Mouse (Mus musculus): ENCODE results near the gene Pax8. TPM values are rescaled to one million over a fixed set of nuclear protein-coding genes. Genes with fewer than 3 reads are reported as not detected.

The Pax8 gene
- polyA plus RNA-seq, 1 experiment from 2014 or later = not detected

DNA sequence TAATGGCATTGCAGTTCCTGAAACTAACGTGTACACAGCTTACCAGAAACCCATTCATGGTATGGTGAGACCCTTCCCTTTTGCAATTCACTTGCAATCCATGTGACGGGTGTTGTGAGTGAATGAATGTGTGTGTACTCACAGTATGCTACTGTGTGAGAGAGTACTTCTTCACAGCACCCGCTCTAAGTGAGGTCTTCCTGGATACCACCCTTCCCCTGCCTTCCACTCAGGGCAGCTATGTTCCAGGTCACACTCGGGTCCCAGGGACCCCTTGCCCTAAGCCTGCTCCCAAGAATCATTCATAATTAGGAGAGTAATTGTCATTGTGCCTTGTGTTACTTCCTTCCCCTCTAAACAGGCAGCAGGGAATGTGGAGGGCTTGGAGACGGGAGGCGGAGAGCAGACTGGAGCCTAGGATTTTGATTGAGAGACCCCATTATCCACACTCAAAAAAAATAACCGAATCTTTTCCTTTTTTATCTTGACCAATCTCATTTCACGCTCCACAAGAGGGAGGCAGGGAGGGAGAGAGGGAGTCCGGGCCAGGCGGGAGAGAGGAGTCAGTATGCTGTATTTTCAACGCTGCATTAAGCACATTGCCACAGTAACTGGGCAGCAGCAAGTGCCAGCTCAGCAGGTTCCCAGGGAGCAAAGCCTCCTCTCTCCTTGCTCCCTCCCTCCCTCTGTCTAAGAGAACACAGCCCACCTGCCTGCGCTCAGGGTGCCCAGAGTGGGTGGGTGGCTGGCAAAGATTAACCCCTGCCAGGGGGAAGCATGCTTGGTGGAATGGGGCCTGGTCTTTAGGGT, 47.3 kb downstream of the Pax8 start:
- H3K9me3 ChIP-seq (ENCODE audit: control insufficient read depth, low read length) = no peaks in the 10 kb centered on the region
- WGBS = 51% methylated on average over 12 of the region's 12 CpGs
- no peaks in the 10 kb centered on the region for H3K27me3 ChIP-seq (ENCODE audit: control insufficient read depth, insufficient read depth, low read length)
- no peak overlapping the region for H3K27ac ChIP-seq (replicated peaks in 1 of 2; ENCODE audit: control insufficient read depth in 1 of 2, insufficient read depth in 1 of 2, low read depth in 2 of 2, low read length in 2 of 2)
- no peak overlapping the region for H3K4me3 ChIP-seq (ENCODE audit: control insufficient read depth in 1 of 2, insufficient read depth in 1 of 2, low read depth in 1 of 2, low read length in 2 of 2)
- H3K4me2 ChIP-seq (ENCODE audit: low read length) = no peak overlapping the region
- no peak overlapping the region for H3K9ac ChIP-seq (ENCODE audit: low read length)
- no peaks in the 10 kb centered on the region for H3K4me1 ChIP-seq (ENCODE audit: control insufficient read depth in 2 of 2, insufficient read depth in 2 of 2, low read length in 2 of 2)
- no peak for ATAC-seq (ENCODE audit: insufficient number of reproducible peaks, insufficient read depth, low FRiP score, low read depth)
- no peaks in the 10 kb centered on the region for H3K36me3 ChIP-seq (ENCODE audit: control insufficient read depth, insufficient read depth, low read length)

DNA sequence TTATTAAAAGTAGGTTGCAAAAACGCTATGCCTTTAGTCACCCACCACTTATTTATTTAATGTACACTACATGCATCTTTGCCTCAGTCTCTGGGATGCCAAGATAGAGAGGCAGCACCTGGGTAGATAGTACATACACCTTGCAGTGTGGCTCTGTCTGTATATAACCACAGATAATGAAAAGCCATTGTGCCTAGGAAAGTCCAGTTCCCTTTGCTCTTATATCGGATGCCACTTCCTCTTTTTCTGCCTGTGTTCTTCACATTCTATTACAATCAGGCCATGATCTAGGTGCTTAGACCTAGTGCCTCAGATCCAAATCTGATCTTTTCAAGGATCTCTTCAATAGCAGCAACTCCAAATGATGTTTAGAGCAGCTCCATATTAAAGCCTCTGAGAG, 49.8 kb downstream of the Pax8 start:
- no peaks in the 10 kb centered on the region for H3K36me3 ChIP-seq (ENCODE audit: control insufficient read depth, insufficient read depth, low read length)
- no peak overlapping the region for H3K4me2 ChIP-seq (ENCODE audit: low read length)
- no peak for ATAC-seq (ENCODE audit: insufficient number of reproducible peaks, insufficient read depth, low FRiP score, low read depth)
- H3K4me1 ChIP-seq (ENCODE audit: control insufficient read depth in 2 of 2, insufficient read depth in 2 of 2, low read length in 2 of 2) = no peaks in the 10 kb centered on the region
- no peak overlapping the region for H3K4me3 ChIP-seq (ENCODE audit: control insufficient read depth in 1 of 2, insufficient read depth in 1 of 2, low read depth in 1 of 2, low read length in 2 of 2)
- WGBS = 67% methylated on average over 2 of the region's 2 CpGs
- H3K9me3 ChIP-seq (ENCODE audit: control insufficient read depth, low read length) = no peaks in the 10 kb centered on the region
- no peak overlapping the region for H3K9ac ChIP-seq (ENCODE audit: low read length)
- no peak overlapping the region for H3K27ac ChIP-seq (replicated peaks in 1 of 2; ENCODE audit: control insufficient read depth in 1 of 2, insufficient read depth in 1 of 2, low read depth in 2 of 2, low read length in 2 of 2)
- no peaks in the 10 kb centered on the region for H3K27me3 ChIP-seq (ENCODE audit: control insufficient read depth, insufficient read depth, low read length)

DNA sequence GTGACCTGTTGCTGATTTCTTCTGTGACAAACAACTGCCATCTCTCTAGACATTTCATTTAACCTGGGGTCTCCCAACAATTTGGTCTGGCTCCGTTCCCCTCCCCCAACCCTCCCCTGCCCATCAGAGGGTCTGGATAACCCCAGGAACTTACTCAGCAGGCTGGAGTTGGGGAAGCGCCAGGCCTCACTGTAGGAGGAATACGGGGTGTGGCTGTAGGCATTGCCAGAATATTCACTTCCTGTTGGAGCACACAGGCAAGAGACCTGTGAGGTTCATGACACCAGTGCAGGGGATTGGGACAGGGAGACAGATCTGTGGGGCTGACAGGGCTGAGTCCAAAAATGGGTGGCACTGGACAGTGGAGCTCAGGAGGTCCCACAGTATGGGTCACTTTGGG, 52.6 kb downstream of the Pax8 start:
- no peak overlapping the region for H3K4me3 ChIP-seq (ENCODE audit: control insufficient read depth in 1 of 2, insufficient read depth in 1 of 2, low read depth in 1 of 2, low read length in 2 of 2)
- no peak overlapping the region for H3K27ac ChIP-seq (replicated peaks in 1 of 2; ENCODE audit: control insufficient read depth in 1 of 2, insufficient read depth in 1 of 2, low read depth in 2 of 2, low read length in 2 of 2)
- H3K4me1 ChIP-seq (ENCODE audit: control insufficient read depth in 2 of 2, insufficient read depth in 2 of 2, low read length in 2 of 2) = no peaks in the 10 kb centered on the region
- no peaks in the 10 kb centered on the region for H3K9me3 ChIP-seq (ENCODE audit: control insufficient read depth, low read length)
- no peak for ATAC-seq (ENCODE audit: insufficient number of reproducible peaks, insufficient read depth, low FRiP score, low read depth)
- H3K9ac ChIP-seq (ENCODE audit: low read length) = no peak overlapping the region
- H3K36me3 ChIP-seq (ENCODE audit: control insufficient read depth, insufficient read depth, low read length) = no peaks in the 10 kb centered on the region
- H3K4me2 ChIP-seq (ENCODE audit: low read length) = no peak overlapping the region
- H3K27me3 ChIP-seq (ENCODE audit: control insufficient read depth, insufficient read depth, low read length) = no peaks in the 10 kb centered on the region
- 54% methylated on average over 3 of the region's 3 CpGs for WGBS

DNA sequence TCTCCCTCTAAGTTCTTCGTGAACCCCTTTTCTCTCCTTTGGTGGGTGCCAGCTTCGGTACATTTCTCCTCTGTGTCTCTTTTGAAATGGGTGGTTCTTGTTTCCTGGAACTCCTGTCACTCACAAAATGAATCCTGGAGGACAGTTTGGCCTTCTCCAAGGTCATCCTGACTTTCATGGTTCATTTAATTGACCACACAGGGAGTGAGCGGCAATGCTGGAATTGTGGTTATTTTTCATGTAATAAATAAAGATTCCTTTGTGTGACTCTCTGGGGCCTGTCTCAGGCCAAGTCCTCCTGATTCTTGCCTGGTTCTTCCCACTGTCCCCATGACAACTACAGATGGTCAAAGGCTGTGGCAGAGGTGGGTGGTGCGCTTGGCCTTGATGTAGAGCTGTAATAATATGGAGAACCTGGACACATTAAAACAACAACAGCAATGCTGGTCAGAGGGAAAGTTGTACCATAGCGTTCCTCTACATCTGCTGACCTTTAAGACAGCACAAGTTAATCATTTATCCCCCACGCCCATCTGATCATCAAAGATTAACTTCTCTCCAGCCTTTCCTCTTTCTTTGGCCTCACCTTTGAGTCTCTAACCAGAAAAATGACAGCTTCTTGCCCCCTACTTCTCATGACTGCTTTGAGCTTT, 54.1 kb downstream of the Pax8 start:
- Histone ChIP-seq H3K27me3 (ENCODE audit: control insufficient read depth, insufficient read depth, low read length) (no peaks in the 10 kb centered on the region), H3K4me1 (ENCODE audit: control insufficient read depth in 2 of 2, insufficient read depth in 2 of 2, low read length in 2 of 2) (no peaks in the 10 kb centered on the region), H3K4me2 (ENCODE audit: low read length) (no peak overlapping the region), H3K9me3 (ENCODE audit: control insufficient read depth, low read length) (no peaks in the 10 kb centered on the region), H3K4me3 (ENCODE audit: control insufficient read depth in 1 of 2, insufficient read depth in 1 of 2, low read depth in 1 of 2, low read length in 2 of 2) (no peak overlapping the region), H3K27ac (replicated peaks in 1 of 2; ENCODE audit: control insufficient read depth in 1 of 2, insufficient read depth in 1 of 2, low read depth in 2 of 2, low read length in 2 of 2) (no peak overlapping the region), H3K9ac (ENCODE audit: low read length) (no peak overlapping the region), H3K36me3 (ENCODE audit: control insufficient read depth, insufficient read depth, low read length) (no peaks in the 10 kb centered on the region)
- no peak for ATAC-seq (ENCODE audit: insufficient number of reproducible peaks, insufficient read depth, low FRiP score, low read depth)
- 85% methylated on average over 6 of the region's 6 CpGs for WGBS

DNA sequence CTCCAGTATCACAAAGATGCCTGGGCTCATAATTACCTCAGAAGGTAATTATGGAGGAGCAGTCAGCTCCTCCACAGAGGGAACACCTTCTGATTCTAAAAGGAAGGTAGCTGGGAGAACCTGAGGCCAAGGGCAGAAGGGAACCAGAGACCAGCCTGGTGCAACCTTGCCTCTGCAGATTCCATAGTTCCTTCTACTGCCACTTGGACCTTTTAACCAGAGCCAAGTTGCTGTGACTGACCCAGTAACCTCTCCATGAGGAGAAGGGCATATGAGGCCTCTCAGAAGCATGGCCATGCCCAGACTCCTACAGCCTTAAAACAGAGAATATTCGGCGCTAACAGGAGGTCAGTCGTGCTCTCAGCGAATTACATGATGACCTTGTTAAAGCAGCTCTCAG, 57.8 kb downstream of the Pax8 start:
- WGBS = 70% methylated on average over 4 of the region's 4 CpGs
- Histone ChIP-seq H3K9ac (ENCODE audit: low read length) (no peak overlapping the region), H3K36me3 (ENCODE audit: control insufficient read depth, insufficient read depth, low read length) (no peaks in the 10 kb centered on the region), H3K4me2 (ENCODE audit: low read length) (no peak overlapping the region), H3K4me1 (ENCODE audit: control insufficient read depth in 2 of 2, insufficient read depth in 2 of 2, low read length in 2 of 2) (no peaks in the 10 kb centered on the region), H3K27me3 (ENCODE audit: control insufficient read depth, insufficient read depth, low read length) (no peaks in the 10 kb centered on the region), H3K9me3 (ENCODE audit: control insufficient read depth, low read length) (no peaks in the 10 kb centered on the region), H3K4me3 (ENCODE audit: control insufficient read depth in 1 of 2, insufficient read depth in 1 of 2, low read depth in 1 of 2, low read length in 2 of 2) (no peak overlapping the region), H3K27ac (replicated peaks in 1 of 2; ENCODE audit: control insufficient read depth in 1 of 2, insufficient read depth in 1 of 2, low read depth in 2 of 2, low read length in 2 of 2) (no peak overlapping the region)
- ATAC-seq (ENCODE audit: insufficient number of reproducible peaks, insufficient read depth, low FRiP score, low read depth) = no peak

DNA sequence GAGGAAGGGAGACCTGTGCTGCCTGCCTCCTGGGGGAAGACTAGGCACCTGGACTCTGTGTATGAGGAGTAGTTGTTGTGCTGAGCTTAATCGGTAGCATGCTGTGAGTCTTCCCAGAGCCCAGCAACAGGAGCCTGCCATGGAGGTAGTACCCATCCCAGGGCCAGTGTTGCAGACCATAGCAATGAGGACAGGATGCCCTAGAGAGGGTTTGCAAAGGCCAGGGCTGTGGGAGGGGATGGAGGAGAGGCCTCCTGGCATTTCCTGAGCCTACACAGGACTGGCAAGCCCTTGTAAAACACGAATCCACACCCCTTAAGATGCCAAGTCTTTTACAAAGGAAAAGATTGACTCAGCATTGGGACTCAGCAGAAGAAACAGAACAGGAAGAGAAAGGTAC, 58.3 kb downstream of the Pax8 start:
- no peak overlapping the region for H3K9ac ChIP-seq (ENCODE audit: low read length)
- WGBS = 10% methylated on average over 2 of the region's 2 CpGs
- no peak overlapping the region for H3K4me3 ChIP-seq (ENCODE audit: control insufficient read depth in 1 of 2, insufficient read depth in 1 of 2, low read depth in 1 of 2, low read length in 2 of 2)
- H3K36me3 ChIP-seq (ENCODE audit: control insufficient read depth, insufficient read depth, low read length) = no peaks in the 10 kb centered on the region
- ATAC-seq (ENCODE audit: insufficient number of reproducible peaks, insufficient read depth, low FRiP score, low read depth) = no peak
- H3K27ac ChIP-seq (replicated peaks in 1 of 2; ENCODE audit: control insufficient read depth in 1 of 2, insufficient read depth in 1 of 2, low read depth in 2 of 2, low read length in 2 of 2) = no peak overlapping the region
- H3K9me3 ChIP-seq (ENCODE audit: control insufficient read depth, low read length) = no peaks in the 10 kb centered on the region
- no peak overlapping the region for H3K4me2 ChIP-seq (ENCODE audit: low read length)
- no peaks in the 10 kb centered on the region for H3K27me3 ChIP-seq (ENCODE audit: control insufficient read depth, insufficient read depth, low read length)
- H3K4me1 ChIP-seq (ENCODE audit: control insufficient read depth in 2 of 2, insufficient read depth in 2 of 2, low read length in 2 of 2) = no peaks in the 10 kb centered on the region

DNA sequence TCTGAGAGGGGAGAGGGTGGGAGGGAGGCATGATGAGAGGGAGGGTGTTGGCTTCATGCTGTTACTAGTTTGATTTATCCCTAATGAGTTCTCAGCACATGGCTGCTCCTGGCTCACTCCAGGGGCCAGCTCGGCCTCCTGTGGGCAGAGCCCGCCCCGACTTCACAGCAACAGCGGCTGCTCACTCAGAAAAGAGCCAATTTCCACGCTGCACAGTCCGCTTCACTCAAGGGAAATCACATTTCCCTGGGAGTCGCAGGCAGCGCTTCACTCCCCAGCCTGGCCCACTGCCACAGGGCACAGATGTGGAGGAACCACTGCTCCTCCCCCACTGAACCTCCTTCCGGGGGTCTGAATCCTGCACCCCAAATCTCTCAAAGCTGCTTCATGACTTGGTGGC, 58.7 kb downstream of the Pax8 start:
- H3K9me3 ChIP-seq (ENCODE audit: control insufficient read depth, low read length) = no peaks in the 10 kb centered on the region
- H3K27me3 ChIP-seq (ENCODE audit: control insufficient read depth, insufficient read depth, low read length) = no peaks in the 10 kb centered on the region
- ATAC-seq (ENCODE audit: insufficient number of reproducible peaks, insufficient read depth, low FRiP score, low read depth) = no peak
- no peaks in the 10 kb centered on the region for H3K4me1 ChIP-seq (ENCODE audit: control insufficient read depth in 2 of 2, insufficient read depth in 2 of 2, low read length in 2 of 2)
- H3K4me3 ChIP-seq (ENCODE audit: control insufficient read depth in 1 of 2, insufficient read depth in 1 of 2, low read depth in 1 of 2, low read length in 2 of 2) = no peak overlapping the region
- H3K9ac ChIP-seq (ENCODE audit: low read length) = no peak overlapping the region
- no peaks in the 10 kb centered on the region for H3K36me3 ChIP-seq (ENCODE audit: control insufficient read depth, insufficient read depth, low read length)
- no peak overlapping the region for H3K4me2 ChIP-seq (ENCODE audit: low read length)
- WGBS = 12% methylated on average over 9 of the region's 9 CpGs
- H3K27ac ChIP-seq (replicated peaks in 1 of 2; ENCODE audit: control insufficient read depth in 1 of 2, insufficient read depth in 1 of 2, low read depth in 2 of 2, low read length in 2 of 2) = no peak overlapping the region

All from heart, embryonic 14.5 days (tissue).